Mouse (Mus musculus): ENCODE measurements around the gene Greb1.

- TF ChIP-seq POLR2A (IDR thresholded peaks at IDR 0.05; ENCODE audit: insufficient read depth, low read depth, low read length) (no peak), CTCF (IDR thresholded peaks at IDR 0.05; ENCODE audit: insufficient read depth, low read depth, low read length) (no peak)
These were observed 25.3 kb downstream of the Greb1 start for GRCm38 (mm10) chr12:16775351-16775750.
